Mouse (Mus musculus): ENCODE data around the gene Gm49339.

DNA sequence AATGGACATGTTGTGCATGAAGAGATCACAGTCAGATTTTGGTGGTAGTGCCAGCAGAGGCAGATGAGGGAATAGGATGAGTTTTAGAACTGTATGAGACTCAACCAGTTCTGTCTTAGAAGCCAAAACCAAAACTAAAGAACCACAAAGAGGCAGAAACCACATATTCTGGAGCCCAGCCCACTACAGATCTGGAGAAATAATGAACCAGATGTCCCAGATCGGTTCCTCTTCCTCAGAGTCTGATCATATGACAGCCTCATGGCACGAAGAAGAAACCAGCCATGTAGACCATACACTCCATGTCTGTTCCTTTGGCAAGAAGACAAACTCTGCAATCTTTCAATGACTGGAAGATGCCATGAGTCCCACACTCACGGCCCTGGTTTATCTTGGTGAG, 44.7 kb upstream of the Gm49339 start:
- TF ChIP-seq CTCF (IDR thresholded peaks at IDR 0.05; ENCODE audit: extremely low read depth, insufficient read length, insufficient replicate concordance, low read depth, low read length), result no peak
- no peak for TF ChIP-seq POLR2A (IDR thresholded peaks at IDR 0.05; ENCODE audit: low read depth, low read length)

Data from small intestine, adult 2 months (tissue).